Mouse (Mus musculus) testis, adult 2 months (tissue): ENCODE data around the gene 4930563M21Rik. TPM values are rescaled to one million over a fixed set of nuclear protein-coding genes. Genes with fewer than 3 reads are reported as not detected.
"Not testable (repeated sequence)": the region's sequence is repeated elsewhere in the genome, so short reads cannot be mapped to it uniquely, and the experiment has no call there.

Source experiments
- H3K27ac ChIP-seq: fragments of 200-500 bp; 2 replicates; pipeline ENCODE4 v1.5.1; 2012; ENCODE audit warnings: low read depth, low read length; ENCODE audit not compliant: control insufficient read depth, insufficient read depth
- H3K27me3 ChIP-seq: fragments of 200-500 bp; 2 replicates; pipeline ENCODE4 v1.6.1; 2012; ENCODE audit warnings: mild to moderate bottlenecking, low read length, moderate library complexity; ENCODE audit not compliant: control insufficient read depth, insufficient read depth
- H3K36me3 ChIP-seq: fragments of 200-500 bp; 2 replicates; pipeline ENCODE4 v1.6.1; 2012; ENCODE audit warnings: mild to moderate bottlenecking, low read length; ENCODE audit not compliant: control insufficient read depth, insufficient read depth
- H3K4me1 ChIP-seq: fragments of 200-500 bp; 2 replicates; pipeline ENCODE4 v1.6.1; 2012; ENCODE audit warnings: low read length; ENCODE audit not compliant: control insufficient read depth, insufficient read depth
- H3K4me3 ChIP-seq: fragments of 200-500 bp; 2 replicates; pipeline ENCODE4 v1.5.1; 2012; ENCODE audit warnings: low read depth, mild to moderate bottlenecking, low read length, moderate library complexity, mixed read lengths; ENCODE audit not compliant: control insufficient read depth
- CTCF ChIP-seq: fragments of 200-500 bp; IDR thresholded peaks from 2 replicates; pipeline ENCODE4 v1.5.1; 2012; ENCODE audit warnings: low read depth, mild to moderate bottlenecking, inconsistent platforms, low read length, moderate library complexity; ENCODE audit not compliant: control insufficient read depth, insufficient read depth, insufficient replicate concordance
- POLR2A ChIP-seq: fragments of 200-500 bp; IDR thresholded peaks from 2 replicates; pipeline ENCODE4 v1.6.1; 2012; ENCODE audit warnings: low read depth, mild to moderate bottlenecking, inconsistent platforms, low read length, moderate library complexity; ENCODE audit not compliant: control insufficient read depth
- polyA plus RNA-seq: library from polyadenylated mRNA; depleted of rRNA; stranded (reverse); fragments of >200 nt; gene quantifications from 2 replicates; pipeline ENCODE4 v1.2.3, GENCODE M21; 2012

The 4930563M21Rik gene
- polyA plus RNA-seq, 1 experiment: 25.3 TPM

- Histone ChIP-seq H3K27ac (no peak overlapping the region), H3K27me3 (no peaks in the 10 kb centered on the region), H3K36me3 (no peaks in the 10 kb centered on the region), H3K4me1 (no peaks in the 10 kb centered on the region), H3K4me3 (no peak overlapping the region)
- no peak for TF ChIP-seq CTCF
- TF ChIP-seq POLR2A: no peak
Measured at GRCm38 (mm10) chr9:56024772-56025171, 14.4 kb upstream of the 4930563M21Rik start.

GRCm38 (mm10) chr9:56004679-56005078, 5.7 kb downstream of the 4930563M21Rik start:
- H3K27ac ChIP-seq, H3K27me3 ChIP-seq, H3K4me3 ChIP-seq, H3K4me1 ChIP-seq, H3K36me3 ChIP-seq: not testable (repeated sequence)

- Histone ChIP-seq H3K4me3 (no peak overlapping the region), H3K4me1 (no peaks in the 10 kb centered on the region), H3K27me3 (no peaks in the 10 kb centered on the region), H3K27ac (no peak overlapping the region), H3K36me3 (no peaks in the 10 kb centered on the region)
- no peak for TF ChIP-seq CTCF
- TF ChIP-seq POLR2A: no peak
Measured at GRCm38 (mm10) chr9:55946819-55947218, 63.5 kb downstream of the 4930563M21Rik start.

GRCm38 (mm10) chr9:55941356-55941755, 69.0 kb downstream of the 4930563M21Rik start:
- H3K27me3 ChIP-seq: no peaks in the 10 kb centered on the region
- H3K36me3 ChIP-seq: no peaks in the 10 kb centered on the region
- no peak overlapping the region for H3K27ac ChIP-seq
- H3K4me3 ChIP-seq: no peak overlapping the region
- TF ChIP-seq POLR2A (no peak), CTCF (no peak)
- H3K4me1 ChIP-seq: peaks cover 3% of the 10 kb centered on the region

- TF ChIP-seq POLR2A (no peak), CTCF (no peak)
- Histone ChIP-seq H3K4me3 (peak overlapping the region; percentile 93; the same call in 1 of the 2 replicates), H3K27ac (no peak overlapping the region), H3K27me3 (no peaks in the 10 kb centered on the region), H3K4me1 (peaks cover 3% of the 10 kb centered on the region), H3K36me3 (no peaks in the 10 kb centered on the region)
Measured at GRCm38 (mm10) chr9:55938618-55938985, 71.7 kb downstream of the 4930563M21Rik start.

- peaks cover 3% of the 10 kb centered on the region for H3K4me1 ChIP-seq
- H3K27me3 ChIP-seq: no peaks in the 10 kb centered on the region
- no peaks in the 10 kb centered on the region for H3K36me3 ChIP-seq
- H3K27ac ChIP-seq: peak within 1 kb of the TSS; percentile 85
- H3K4me3 ChIP-seq: peak within 1 kb of the TSS; percentile 93
- TF ChIP-seq POLR2A (peak; percentile 69), CTCF (no peak)
Measured at GRCm38 (mm10) chr9:55937664-55938617, 72.4 kb downstream of the 4930563M21Rik start, which contains the start of gene Scaper. Scaper (minus strand) TSS chr9:55938119.

GRCm38 (mm10) chr9:55937224-55937663, 73.1 kb downstream of the 4930563M21Rik start:
- peak overlapping the region; percentile 93 for H3K4me3 ChIP-seq
- H3K27me3 ChIP-seq: no peaks in the 10 kb centered on the region
- TF ChIP-seq CTCF (no peak), POLR2A (no peak)
- peak overlapping the region; percentile 80 for H3K27ac ChIP-seq
- H3K36me3 ChIP-seq: no peaks in the 10 kb centered on the region
- peaks cover 3% of the 10 kb centered on the region for H3K4me1 ChIP-seq
